Mouse (Mus musculus) kidney, adult 9 months (tissue): ENCODE results near the gene Gm1330.
"Not testable (repeated sequence)": the region's sequence is repeated elsewhere in the genome, so short reads cannot be mapped to it uniquely, and the experiment has no call there.

ENCODE experiments used
- DNase-seq: peaks from one replicate; pipeline ENCODE4 v3.0.0; 2022

The Gm1330 gene

GRCm38 (mm10) chr2:149003151-149003550 is at the start of gene Gm1330:
TSS of gene Gm1330 (minus strand) at chr2:149003251.
- DNase-seq = no peak

- DNase-seq = not testable (repeated sequence)
Measured at GRCm38 (mm10) chr2:149017137-149017536, 14.1 kb upstream of the Gm1330 start, which contains the start of gene Gm10750. TSS of gene Gm10750 (minus strand) at chr2:149017237.

GRCm38 (mm10) chr2:149004826-149005225 is 1.8 kb upstream of the Gm1330 start:
- no peak for DNase-seq

GRCm38 (mm10) chr2:148995133-148995532 is 7.9 kb downstream of the Gm1330 start:
- no peak for DNase-seq
